Mouse (Mus musculus) stomach, adult 2 months (tissue): ENCODE measurements around the gene 4922502D21Rik. TPM values are rescaled to one million over a fixed set of nuclear protein-coding genes. Genes with fewer than 3 reads are reported as not detected.

Experiments
- polyA plus RNA-seq: library from polyadenylated mRNA; depleted of rRNA; stranded (reverse); fragments of >200 nt; gene quantifications from 2 replicates; pipeline ENCODE4 v1.2.3, GENCODE M21; 2012; rRNA removed

Gene 4922502D21Rik
- not detected in 2 replicates for polyA plus RNA-seq

GRCm38 (mm10) chr6:129331610-129332009 is at the start of gene 4922502D21Rik:
Gene 4922502D21Rik (minus strand): TSS chr6:129331796.

GRCm38 (mm10) chr6:129342391-129342790 is 10.8 kb upstream of the 4922502D21Rik start, which contains the start of gene Clec12a:
Gene Clec12a (plus strand): TSS chr6:129342691.

GRCm38 (mm10) chr6:129275220-129275619 is 56.4 kb downstream of the 4922502D21Rik start, which contains the start of gene Cd69:
Gene Cd69 (minus strand): TSS chr6:129275436.

Other genes with a start within 250 kb of the 4922502D21Rik start
- 0.04 TPM in 1 of 2 replicates, not detected in the other for gene Clec2e, start 230.9 kb downstream of the 4922502D21Rik start, polyA plus RNA-seq
- gene Clec2d, start 151.2 kb downstream of the 4922502D21Rik start, polyA plus RNA-seq = 6.4 and 6.8 TPM in 2 replicates
- not detected in 2 replicates for gene Cd69, start 56.4 kb downstream of the 4922502D21Rik start, polyA plus RNA-seq
- gene Clec12a, start 10.9 kb upstream of the 4922502D21Rik start, polyA plus RNA-seq = 0.22 and 0.23 TPM in 2 replicates
- gene Clec12b, start 54.1 kb upstream of the 4922502D21Rik start, polyA plus RNA-seq = not detected in 2 replicates
- not detected in 2 replicates for gene Clec1b, start 65.5 kb upstream of the 4922502D21Rik start, polyA plus RNA-seq
- 0.10 and 0.28 TPM in 2 replicates for gene Clec9a, start 77.1 kb upstream of the 4922502D21Rik start, polyA plus RNA-seq
- gene Clec1a, start 120.2 kb upstream of the 4922502D21Rik start, polyA plus RNA-seq = 0.15 and 0.60 TPM in 2 replicates
- gene Olr1, start 175.4 kb upstream of the 4922502D21Rik start, polyA plus RNA-seq = not detected in 2 replicates
- gene Tmem52b, start 180.8 kb upstream of the 4922502D21Rik start, polyA plus RNA-seq = not detected in 2 replicates
- 32.0 and 33.7 TPM in 2 replicates for gene Gabarapl1, start 201.4 kb upstream of the 4922502D21Rik start, polyA plus RNA-seq
- gene Klre1, start 246.1 kb upstream of the 4922502D21Rik start, polyA plus RNA-seq = not detected in 2 replicates